Mouse (Mus musculus) hindbrain, embryonic 14.5 days (tissue): ENCODE measurements around the gene Tacc3. TPM values are rescaled to one million over a fixed set of nuclear protein-coding genes. Genes with fewer than 3 reads are reported as not detected.
A peak's percentile ranks its signal among the peaks of the same experiment; 100 is the strongest.

Source experiments
- ATAC-seq: fragments of 200-750 bp; cut with Nextera tagmentation; 2 replicates; pipeline ENCODE4 v1.8.0; 2017; ENCODE audit warnings: moderate number of reproducible peaks, mild to moderate bottlenecking, moderate TSS enrichment, moderate library complexity; ENCODE audit not compliant: low FRiP score
- DNase-seq: peaks from one replicate; pipeline ENCODE4 v3.0.0-alpha.2; 2015; ENCODE audit warnings: low spot score
- H3K27ac ChIP-seq: fragments of 300-500 bp; sonication (generic); 2 replicates; pipeline ENCODE4 v1.5.1; 2014; ENCODE audit warnings: mild to moderate bottlenecking, moderate library complexity
- H3K27me3 ChIP-seq: fragments of 300-500 bp; sonication (generic); 2 replicates; pipeline ENCODE4 v1.6.1; 2014; ENCODE audit warnings: mild to moderate bottlenecking, low read length, mixed read lengths; ENCODE audit not compliant: control insufficient read depth, insufficient read depth
- H3K36me3 ChIP-seq: fragments of 300-500 bp; sonication (generic); replicated peaks from 2 replicates; pipeline ENCODE4 v1.6.1; 2014; ENCODE audit not compliant: control insufficient read depth, insufficient read depth
- H3K4me1 ChIP-seq: fragments of 300-500 bp; sonication (generic); replicated peaks from 2 replicates; pipeline ENCODE4 v1.6.1; 2014; ENCODE audit warnings: antibody characterized with exemption, low read length, mixed read lengths; ENCODE audit not compliant: control insufficient read depth, insufficient read depth
- H3K4me2 ChIP-seq: fragments of 300-500 bp; sonication (generic); replicated peaks from 2 replicates; pipeline ENCODE4 v1.6.1; 2014; ENCODE audit warnings: mild to moderate bottlenecking, moderate library complexity
- H3K4me3 ChIP-seq: fragments of 300-500 bp; sonication (generic); replicated peaks from 2 replicates; pipeline ENCODE4 v1.5.1; 2014; ENCODE audit warnings: mild to moderate bottlenecking, low read length
- H3K9ac ChIP-seq: fragments of 300-500 bp; sonication (generic); 2 replicates; pipeline ENCODE4 v1.6.1; 2014
- H3K9me3 ChIP-seq: fragments of 300-500 bp; sonication (generic); 2 replicates; pipeline ENCODE4 v1.6.1; 2016; ENCODE audit warnings: low read length; ENCODE audit not compliant: control insufficient read depth
- WGBS: fragments of 180-500 bp; shearing (Covaris S2); extraction: QIAGEN DNeasy Blood & Tissue Kit; methylation state at CpG from one replicate; pipeline ENCODE4 v1.1.7; 2014; 5-methylcytosine and 5-hydroxymethylcytosine counted together
- polyA plus RNA-seq: library from polyadenylated mRNA; unstranded; fragments of >200 nt; fragmentation: Nextera tagmentation; extraction: Ambion mirVana; gene quantifications from 2 replicates; pipeline ENCODE4 v1.2.1, GENCODE M21; 2014

Tacc3 gene
- polyA plus RNA-seq, 1 experiment from 2014 or later = 32.3 TPM

DNA sequence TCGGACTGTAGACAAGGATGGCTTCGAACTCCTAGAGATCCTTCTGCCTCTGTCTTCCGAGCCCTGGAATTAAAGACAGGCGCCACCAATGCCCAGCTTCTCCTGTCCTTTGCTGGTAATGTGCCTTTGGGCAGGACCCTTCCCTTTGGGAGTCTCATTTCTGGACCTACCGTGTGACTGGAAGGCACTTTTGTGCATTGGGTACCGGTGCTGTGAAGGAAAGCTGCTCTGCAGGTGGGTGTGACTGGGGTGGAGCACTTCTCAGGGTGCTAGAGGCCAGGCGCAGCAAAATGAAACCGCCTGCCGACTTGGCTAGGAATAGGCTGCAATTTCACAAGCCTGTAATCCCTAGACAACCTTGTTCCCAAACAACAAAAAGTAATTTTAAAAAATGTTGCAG, 27.9 kb upstream of the Tacc3 start:
- WGBS = 8% methylated on average over 9 of the region's 9 CpGs
- Histone ChIP-seq H3K9me3 (no peaks in the 10 kb centered on the region), H3K36me3 (peaks cover 4% of the 10 kb centered on the region; the same call in 1 of the 2 replicates), H3K27me3 (no peaks in the 10 kb centered on the region), H3K27ac (peak overlapping the region; percentile 88), H3K4me2 (peak overlapping the region; percentile 50), H3K4me3 (peak overlapping the region; percentile 80), H3K4me1 (peaks cover 17% of the 10 kb centered on the region), H3K9ac (peak overlapping the region; percentile 53)
- DNase-seq = peak; percentile 41
- ATAC-seq = peak; percentile 19; the same call in 1 of the 2 replicates

DNA sequence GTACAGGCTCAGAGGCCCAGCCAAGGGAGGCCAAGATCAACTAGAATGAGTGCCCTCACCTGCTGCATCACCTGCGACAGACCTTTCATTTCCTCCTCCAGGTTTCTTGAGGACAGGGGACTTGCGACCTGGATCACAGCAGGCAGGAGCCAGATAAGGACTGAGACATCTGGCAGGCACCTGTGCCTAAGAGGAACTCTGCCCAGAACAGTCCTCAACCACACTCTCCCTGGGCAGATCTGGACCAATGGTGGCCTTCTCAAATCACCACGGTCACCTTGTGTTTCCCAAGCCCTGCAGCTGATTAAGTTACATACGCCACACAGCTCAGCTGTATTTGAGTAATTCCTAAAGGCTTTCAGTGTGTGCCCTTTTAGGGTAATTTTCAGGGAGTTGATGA, 27.3 kb upstream of the Tacc3 start:
- H3K4me1 ChIP-seq = peaks cover 17% of the 10 kb centered on the region
- peak overlapping the region; percentile 50 for H3K4me2 ChIP-seq
- 65% methylated on average over 4 of the region's 4 CpGs for WGBS
- H3K27me3 ChIP-seq = no peaks in the 10 kb centered on the region
- H3K27ac ChIP-seq = no peak overlapping the region
- peak overlapping the region; percentile 80 for H3K4me3 ChIP-seq
- H3K9me3 ChIP-seq = no peaks in the 10 kb centered on the region
- H3K9ac ChIP-seq = peak overlapping the region; percentile 53; the same call in 1 of the 2 replicates
- H3K36me3 ChIP-seq = peaks cover 4% of the 10 kb centered on the region; the same call in 1 of the 2 replicates
- ATAC-seq (no peak), DNase-seq (no peak)

DNA sequence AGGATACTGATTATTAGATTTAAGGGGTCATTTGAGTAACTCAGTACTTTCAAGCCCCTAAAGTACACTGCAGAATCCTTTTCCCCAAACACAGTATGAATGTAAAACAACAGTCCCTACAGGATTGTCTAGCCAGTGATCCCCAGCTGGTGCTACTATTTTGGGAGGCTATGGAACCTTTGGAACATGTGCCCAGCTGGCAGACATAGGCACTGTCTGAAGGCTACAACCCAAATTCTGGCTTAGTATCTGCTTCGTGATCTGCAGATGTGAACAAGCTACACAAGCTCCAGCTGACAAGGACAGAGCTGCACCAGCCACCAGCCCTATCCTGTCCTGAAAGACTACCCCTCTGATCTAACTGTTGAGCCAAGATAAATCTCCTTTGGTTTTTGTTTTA, 25.4 kb upstream of the Tacc3 start:
- Histone ChIP-seq H3K36me3 (peaks cover 4% of the 10 kb centered on the region; the same call in 1 of the 2 replicates), H3K27me3 (no peaks in the 10 kb centered on the region), H3K4me1 (peaks cover 17% of the 10 kb centered on the region), H3K9ac (no peak overlapping the region), H3K4me2 (no peak overlapping the region), H3K27ac (no peak overlapping the region), H3K9me3 (no peaks in the 10 kb centered on the region), H3K4me3 (no peak overlapping the region)
- ATAC-seq (no peak), DNase-seq (no peak)
- 86% methylated on average over 1 of the region's 1 CpGs for WGBS

DNA sequence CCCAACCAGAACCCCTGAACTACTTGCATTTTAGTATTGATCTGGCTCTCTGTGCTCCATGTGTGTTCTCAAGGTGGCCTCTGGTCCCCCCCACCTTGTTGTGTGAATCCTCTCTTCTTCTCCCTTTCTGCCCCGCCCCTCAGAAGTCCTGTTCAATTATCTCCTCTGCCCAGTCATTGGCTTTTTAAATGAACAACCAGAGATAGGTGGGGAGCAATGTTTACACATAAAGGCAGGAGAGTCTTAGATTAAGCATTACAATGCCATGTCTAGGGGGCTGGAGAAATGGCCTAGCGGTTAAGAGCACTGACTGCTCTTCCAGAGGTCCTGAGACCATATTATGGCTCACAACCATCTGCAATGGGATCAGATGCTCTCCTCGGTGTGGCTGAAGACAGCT, 22.6 kb upstream of the Tacc3 start:
- H3K36me3 ChIP-seq = peaks cover 14% of the 10 kb centered on the region; the same call in 1 of the 2 replicates
- DNase-seq (no peak), ATAC-seq (no peak)
- no peak overlapping the region for H3K4me3 ChIP-seq
- 97% methylated on average over 3 of the region's 3 CpGs for WGBS
- H3K4me1 ChIP-seq = peaks cover 6% of the 10 kb centered on the region; the same call in 1 of the 2 replicates
- H3K9ac ChIP-seq = no peak overlapping the region
- H3K27me3 ChIP-seq = no peaks in the 10 kb centered on the region
- H3K4me2 ChIP-seq = no peak overlapping the region
- no peaks in the 10 kb centered on the region for H3K9me3 ChIP-seq
- H3K27ac ChIP-seq = no peak overlapping the region

DNA sequence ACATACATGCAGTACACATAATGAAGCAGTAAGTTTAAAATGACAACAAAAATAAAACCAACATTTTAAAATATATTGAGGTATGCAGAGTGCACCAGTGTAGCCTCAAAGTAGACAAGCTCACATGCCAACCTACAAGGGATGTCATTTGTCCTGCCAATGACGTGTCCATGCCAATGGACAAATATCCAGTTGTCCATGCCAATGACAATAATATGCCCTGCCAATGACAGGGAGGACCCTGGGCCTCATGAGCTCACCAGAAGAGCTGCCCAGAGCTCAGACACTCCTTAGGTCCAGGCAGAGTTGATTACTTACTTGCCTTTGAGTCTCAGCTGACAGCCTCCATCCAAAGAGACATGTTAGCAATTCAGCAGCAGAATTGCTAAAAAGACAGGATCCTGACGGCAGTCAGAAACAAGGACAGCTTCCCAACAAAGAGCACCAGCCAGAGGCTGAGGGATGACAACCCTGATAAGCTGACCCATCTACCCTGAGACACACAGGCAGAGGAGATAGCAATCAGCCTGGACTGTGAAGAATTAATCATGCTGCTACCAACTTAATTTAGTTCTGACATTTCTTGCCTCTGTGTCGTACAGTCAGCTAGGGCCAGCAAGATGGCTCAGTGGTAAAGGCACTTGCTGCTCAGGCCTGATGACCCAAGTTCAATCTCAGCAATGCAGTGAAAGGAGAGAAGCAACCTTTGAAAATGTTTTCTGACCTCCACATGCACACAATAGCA, 20.1 kb upstream of the Tacc3 start:
- H3K4me1 ChIP-seq = no peaks in the 10 kb centered on the region
- H3K9ac ChIP-seq = no peak overlapping the region
- H3K36me3 ChIP-seq = peaks cover 36% of the 10 kb centered on the region
- no peak overlapping the region for H3K4me2 ChIP-seq
- H3K27ac ChIP-seq = no peak overlapping the region
- no peak overlapping the region for H3K4me3 ChIP-seq
- no peak for ATAC-seq
- WGBS = 76% methylated on average over 3 of the region's 3 CpGs
- no peaks in the 10 kb centered on the region for H3K27me3 ChIP-seq
- DNase-seq = no peak
- H3K9me3 ChIP-seq = no peaks in the 10 kb centered on the region

DNA sequence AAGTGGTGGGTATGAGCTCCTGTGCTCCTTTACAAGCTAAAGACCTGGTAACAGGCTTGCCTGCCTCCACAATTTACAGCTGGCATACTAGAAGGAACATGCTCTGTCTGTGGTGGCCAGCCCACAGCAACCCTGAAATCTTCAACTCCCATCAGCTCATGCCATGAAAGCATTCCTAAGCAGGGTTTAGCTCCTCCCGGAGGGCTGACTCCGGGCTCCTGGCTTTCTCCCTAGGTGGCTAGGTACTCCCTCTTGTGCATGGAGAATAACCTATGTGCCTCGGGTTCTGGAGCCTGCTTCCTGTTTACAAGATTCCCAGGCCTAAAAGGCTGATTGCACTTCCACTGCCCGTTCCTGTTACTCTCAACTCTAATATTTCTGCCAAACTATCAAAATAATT, 19.1 kb upstream of the Tacc3 start:
- Histone ChIP-seq H3K4me1 (no peaks in the 10 kb centered on the region), H3K27ac (no peak overlapping the region), H3K27me3 (no peaks in the 10 kb centered on the region), H3K36me3 (peaks cover 46% of the 10 kb centered on the region), H3K4me3 (no peak overlapping the region), H3K9me3 (no peaks in the 10 kb centered on the region), H3K4me2 (no peak overlapping the region), H3K9ac (no peak overlapping the region)
- WGBS = 65% methylated on average over 4 of the region's 4 CpGs
- ATAC-seq (no peak), DNase-seq (no peak)

DNA sequence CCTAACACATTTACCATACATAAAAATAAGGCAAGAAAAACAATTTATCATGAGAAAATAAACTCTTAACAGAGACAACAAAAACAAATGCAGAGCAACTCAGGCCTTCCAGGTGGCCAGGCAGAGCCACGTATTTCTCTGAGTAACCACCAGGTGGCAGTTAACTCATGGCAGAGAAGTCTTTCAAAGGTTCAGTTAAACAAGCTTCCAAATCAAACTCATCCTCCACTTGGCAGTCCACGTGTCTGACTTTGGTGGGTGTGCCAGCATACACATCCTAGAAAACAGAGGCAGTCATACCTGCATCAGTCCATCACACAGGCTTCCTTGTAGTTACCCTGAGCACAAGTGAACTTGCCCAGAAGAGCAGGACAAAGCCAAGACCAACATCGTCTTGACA, 17.3 kb upstream of the Tacc3 start:
- Histone ChIP-seq H3K4me1 (no peaks in the 10 kb centered on the region), H3K9me3 (no peaks in the 10 kb centered on the region), H3K36me3 (peaks cover 61% of the 10 kb centered on the region), H3K4me2 (no peak overlapping the region), H3K4me3 (no peak overlapping the region), H3K27ac (no peak overlapping the region), H3K27me3 (no peaks in the 10 kb centered on the region), H3K9ac (no peak overlapping the region)
- no peak for ATAC-seq
- DNase-seq = peak; percentile 68
- WGBS = 41% methylated on average over 3 of the region's 3 CpGs

DNA sequence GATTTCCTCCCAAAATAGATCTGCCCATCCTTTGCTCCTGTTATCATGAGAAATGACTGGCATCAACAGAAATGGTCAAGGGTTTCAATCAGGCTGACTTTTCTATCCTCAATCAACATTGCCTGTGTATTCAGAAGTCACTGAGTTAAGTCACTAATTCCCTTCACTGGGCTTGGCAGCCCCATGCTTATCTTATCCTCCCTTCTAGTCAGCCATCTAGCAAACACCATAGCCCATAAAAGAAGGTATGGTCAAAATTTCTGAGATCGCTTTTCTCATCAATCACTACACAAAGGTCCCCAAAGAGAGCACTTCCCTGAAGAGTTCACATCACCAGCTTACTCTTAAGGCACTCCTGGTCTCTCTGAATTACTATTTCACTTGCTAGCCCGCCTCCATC, 6.9 kb upstream of the Tacc3 start:
- peaks cover 19% of the 10 kb centered on the region for H3K4me1 ChIP-seq
- peak overlapping the region; percentile 67 for H3K4me3 ChIP-seq
- peaks cover 58% of the 10 kb centered on the region for H3K36me3 ChIP-seq
- peak overlapping the region; percentile 98 for H3K27ac ChIP-seq
- no peaks in the 10 kb centered on the region for H3K27me3 ChIP-seq
- no peak for DNase-seq
- H3K9ac ChIP-seq = peak overlapping the region; percentile 72
- H3K9me3 ChIP-seq = no peaks in the 10 kb centered on the region
- H3K4me2 ChIP-seq = peak overlapping the region; percentile 79
- 16% methylated on average over 2 of the region's 2 CpGs for WGBS
- ATAC-seq = no peak

DNA sequence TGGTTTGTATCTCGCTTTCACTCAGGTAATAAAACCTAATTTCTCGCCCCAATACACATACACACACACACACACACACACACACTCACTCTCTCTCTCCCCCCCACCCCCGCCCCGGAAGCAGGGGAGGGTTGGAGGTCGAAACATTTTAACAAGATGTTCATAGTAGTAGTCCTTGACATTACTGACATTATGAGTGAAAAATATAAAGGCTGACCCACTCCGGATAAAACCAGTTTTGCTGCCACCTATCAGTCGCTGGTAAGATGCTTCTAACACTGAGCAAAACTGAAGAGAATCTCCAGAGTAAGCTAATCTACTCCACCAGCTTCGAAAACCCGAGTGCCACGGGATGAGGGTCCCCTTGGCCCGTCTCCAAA, 6.4 kb upstream of the Tacc3 start:
- Histone ChIP-seq H3K36me3 (peaks cover 53% of the 10 kb centered on the region), H3K27ac (peak overlapping the region; percentile 98), H3K4me2 (peak overlapping the region; percentile 79), H3K4me3 (peak overlapping the region; percentile 67), H3K4me1 (peaks cover 23% of the 10 kb centered on the region), H3K9ac (peak overlapping the region; percentile 72), H3K9me3 (no peaks in the 10 kb centered on the region), H3K27me3 (no peaks in the 10 kb centered on the region)
- ATAC-seq (no peak), DNase-seq (no peak)
- WGBS = 1% methylated on average over 11 of the region's 11 CpGs
